Mouse (Mus musculus) layer of hippocampus, adult 2 months (tissue): ENCODE data around the gene Dnajc10. TPM values are rescaled to one million over a fixed set of nuclear protein-coding genes. Genes with fewer than 3 reads are reported as not detected.

Experiments
- DNase-seq, 2 experiments: peaks; one replicate each; pipeline ENCODE4 v3.0.0; 2022; ENCODE audit warnings: low spot score in 2 of 2
- H3K27ac ChIP-seq: fragments of 200-600 bp; 2 replicates; pipeline ENCODE4 v1.8.1; 2022
- H3K4me3 ChIP-seq: fragments of 200-600 bp; 2 replicates; pipeline ENCODE4 v1.8.1; 2022; ENCODE audit warnings: mild to moderate bottlenecking
- CTCF ChIP-seq: fragments of 200-600 bp; conservative IDR thresholded peaks from 2 replicates; pipeline ENCODE4 v1.8.1; 2022; ENCODE audit warnings: antibody characterized with exemption, mild to moderate bottlenecking, moderate library complexity
- long read RNA-seq, 2 experiments: library from polyadenylated mRNA; stranded (forward); transcript quantifications; one replicate each; pipeline ENCODE4 v2.0.0; 2021; ENCODE audit warnings: borderline mapping rate in 2 of 2
- total RNA-seq, 2 experiments: library from RNA; stranded (reverse); gene quantifications; 2 replicates each; pipeline ENCODE4 v1.2.3; 2021

The Dnajc10 gene
- 10 to 100 TPM; 61.4 to 62.7 TPM for total RNA-seq
- long read RNA-seq, experiment 1, full-length matches to known transcripts, result 55 of 60 reads
- long read RNA-seq, experiment 1, partial matches to known transcripts, result 1 of 60 reads
- long read RNA-seq, experiment 1, other reads (novel, unspliced or antisense), result 4 of 60 reads
- long read RNA-seq, experiment 2, full-length matches to known transcripts, result 65 of 83 reads
- long read RNA-seq, experiment 2, partial matches to known transcripts, result 6 of 83 reads
- long read RNA-seq, experiment 2, other reads (novel, unspliced or antisense), result 12 of 83 reads

DNA sequence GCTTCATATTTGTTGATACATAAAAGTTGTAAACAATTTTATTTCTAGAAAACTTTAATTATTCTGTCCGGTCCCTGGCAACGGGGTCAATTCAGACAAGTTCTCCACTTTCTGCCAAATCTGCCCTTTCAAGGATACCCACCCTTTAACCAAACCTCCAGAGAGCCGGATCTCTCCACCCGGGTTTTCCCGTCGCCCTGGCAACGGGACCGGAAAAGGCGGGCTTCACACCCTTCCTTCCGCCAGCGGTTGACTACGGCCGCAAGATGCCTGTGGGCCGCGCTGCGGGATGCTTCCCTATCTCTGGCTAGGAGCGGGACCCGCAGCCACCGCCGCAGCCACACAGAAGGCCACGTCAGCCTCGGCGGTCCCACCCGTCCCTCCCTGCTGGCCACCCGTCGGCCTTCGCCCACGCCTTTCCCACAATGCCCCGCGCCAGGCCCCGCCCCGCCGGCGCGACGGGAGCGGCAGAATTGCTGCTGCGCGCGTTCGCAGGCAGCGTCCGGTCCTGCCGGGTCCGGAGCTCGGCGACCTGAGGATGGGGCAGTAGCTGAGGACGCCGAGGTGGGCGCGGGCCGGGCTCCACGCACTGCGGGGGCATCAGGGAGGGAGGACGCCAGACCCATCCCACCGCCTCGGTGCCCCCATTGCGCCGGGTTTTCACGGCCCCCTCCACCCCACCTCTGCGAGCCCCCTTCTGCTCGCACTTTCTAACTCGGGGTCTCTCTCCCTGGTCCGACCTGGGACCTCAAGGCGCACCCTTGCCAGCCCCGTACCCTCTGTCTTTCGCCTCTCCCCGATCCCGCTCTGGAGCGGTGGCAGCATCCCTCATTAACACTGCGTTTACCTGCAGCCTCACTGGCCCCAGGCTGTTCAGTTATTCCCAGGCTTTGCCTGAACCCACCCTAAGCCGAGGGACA lies at the start of gene Dnajc10:
TSS of gene Dnajc10 (plus strand) at position 225 of the 920 bp plus-strand sequence.
- Histone ChIP-seq H3K27ac (peak within 1 kb of the TSS; percentile 99), H3K4me3 (peak within 1 kb of the TSS; percentile 85)
- TF ChIP-seq CTCF, result no peak
- peak; percentile 89 to 90 for DNase-seq

DNA sequence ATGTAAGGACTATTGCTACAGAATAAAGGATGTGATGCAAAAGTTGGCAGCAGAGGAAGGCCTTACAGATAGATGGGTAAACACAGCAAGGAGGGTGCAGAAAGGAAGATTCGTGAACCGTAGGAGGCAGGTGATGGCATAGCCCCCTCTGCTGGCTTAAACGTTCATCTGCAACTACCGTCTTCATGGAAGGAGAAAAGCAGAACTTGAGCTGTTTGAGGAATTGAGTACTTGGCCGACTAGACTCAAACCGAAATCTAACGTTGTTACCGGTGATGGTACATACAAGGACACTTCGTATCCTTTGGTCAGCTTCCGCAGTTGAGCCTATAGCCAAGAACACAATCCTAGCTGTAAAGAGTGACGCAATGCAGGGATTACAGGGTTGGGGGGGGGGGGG lies 48.4 kb upstream of the Dnajc10 start:
- H3K4me3 ChIP-seq, result peak overlapping the region; percentile 15; the same call in 1 of the 2 replicates
- 0 out of 2 replicates have a peak overlapping the region, but pooled peaks have one; percentile 32 for H3K27ac ChIP-seq
- peak; percentile 94 for TF ChIP-seq CTCF
- peak; percentile 71 to 80 for DNase-seq

DNA sequence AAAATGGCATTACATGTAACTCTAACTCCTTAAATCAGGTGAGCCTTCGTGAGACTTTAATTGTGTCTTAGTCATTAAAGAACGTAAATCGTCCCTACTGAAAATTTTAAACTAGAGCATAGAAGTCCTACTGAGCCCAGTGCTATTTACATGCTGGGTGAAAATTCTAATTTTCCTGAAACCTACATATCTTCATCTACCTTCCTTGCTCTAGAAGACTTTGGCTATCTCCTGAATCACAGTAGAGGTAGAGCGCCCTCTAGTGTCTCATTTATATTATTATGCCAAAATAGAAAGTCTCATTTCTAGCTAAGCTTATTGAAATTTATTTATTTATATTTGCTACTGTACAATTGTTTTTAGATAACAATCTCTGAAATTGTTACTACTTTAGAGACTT lies 47.2 kb upstream of the Dnajc10 start:
- DNase-seq, result peak; percentile 22 to 32
- TF ChIP-seq CTCF, result peak; percentile 90
- H3K4me3 ChIP-seq, result no peak overlapping the region
- no peak overlapping the region for H3K27ac ChIP-seq

DNA sequence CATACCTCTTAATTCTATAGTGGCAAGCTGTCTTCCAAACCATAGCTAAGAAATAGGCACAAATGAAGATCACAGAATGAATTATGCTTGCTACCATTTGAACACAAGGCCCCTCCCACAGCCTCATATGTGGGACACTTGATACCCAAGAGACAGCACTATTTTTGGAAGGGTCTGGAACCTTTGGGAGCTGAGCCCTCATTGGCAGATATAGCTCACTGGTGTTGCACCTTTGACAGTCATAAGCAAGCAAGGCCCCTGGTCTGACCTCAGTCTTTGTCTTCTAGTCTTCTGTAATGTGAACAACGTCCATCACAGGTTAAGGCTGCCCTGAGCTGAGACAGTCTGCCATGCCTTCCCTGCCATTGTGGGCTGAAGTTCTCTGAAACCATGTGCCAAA lies 43.8 kb upstream of the Dnajc10 start:
- Histone ChIP-seq H3K4me3 (no peak overlapping the region), H3K27ac (no peak overlapping the region)
- no peak for DNase-seq
- no peak for TF ChIP-seq CTCF

DNA sequence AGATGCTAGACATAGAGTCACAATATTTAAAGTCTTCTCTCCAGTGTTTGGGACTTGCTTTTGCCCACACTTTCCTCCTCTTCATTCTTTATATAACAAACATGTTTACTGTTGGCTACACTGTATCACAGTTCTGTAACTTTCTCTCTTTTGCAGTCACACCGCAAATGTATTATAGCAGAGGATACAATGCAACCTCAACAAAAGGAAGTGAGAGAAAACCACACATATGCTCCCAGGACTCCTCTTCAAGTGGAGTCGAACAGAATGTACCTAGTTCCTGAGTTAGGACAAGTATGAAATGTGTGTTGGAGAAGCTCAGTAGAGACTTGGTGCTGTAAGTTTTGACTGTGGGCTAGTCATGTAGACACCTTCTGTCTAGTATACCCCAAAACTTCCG lies 42.2 kb upstream of the Dnajc10 start:
- Histone ChIP-seq H3K27ac (no peak overlapping the region), H3K4me3 (no peak overlapping the region)
- DNase-seq, result no peak
- no peak for TF ChIP-seq CTCF

DNA sequence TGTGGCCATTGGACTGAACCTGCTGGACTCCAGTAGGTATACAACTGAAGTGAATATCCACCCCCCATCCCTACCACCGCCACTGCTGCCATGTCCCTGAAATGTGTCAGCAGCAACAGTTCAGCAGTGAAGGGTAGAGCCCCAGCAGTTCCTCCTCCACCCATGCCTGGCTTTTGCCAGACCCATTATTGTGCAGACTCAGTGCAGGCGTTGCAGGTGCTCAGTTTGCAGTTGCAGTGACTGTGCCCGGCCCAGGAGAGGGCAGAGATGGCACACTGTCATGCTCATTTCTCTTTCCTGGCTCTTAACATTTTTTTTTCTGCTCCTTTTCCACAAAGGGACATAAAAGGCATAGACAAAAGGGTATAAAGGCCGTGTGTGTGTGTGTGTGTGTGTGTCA lies 41.5 kb upstream of the Dnajc10 start:
- no peak for DNase-seq
- TF ChIP-seq CTCF, result no peak
- Histone ChIP-seq H3K4me3 (no peak overlapping the region), H3K27ac (no peak overlapping the region)

DNA sequence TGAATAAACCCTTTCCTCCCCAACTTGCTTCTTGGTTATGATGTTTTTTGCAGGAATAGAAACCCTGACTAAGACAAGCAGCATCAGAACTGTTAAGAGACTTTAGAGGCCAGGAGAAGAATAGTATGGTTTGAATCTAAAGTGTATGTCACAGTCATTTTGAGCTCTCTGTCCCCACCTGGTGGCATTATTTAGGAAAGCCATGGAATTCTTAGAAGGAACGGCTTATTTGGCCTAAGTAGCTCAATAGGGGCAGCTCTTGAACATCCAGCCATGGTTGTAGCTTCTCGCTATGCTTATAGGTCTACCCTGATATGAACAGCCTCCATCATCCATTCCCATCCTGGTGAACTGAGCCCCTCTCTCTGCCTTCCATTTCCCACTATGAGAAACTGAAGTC lies 40.1 kb upstream of the Dnajc10 start:
- DNase-seq, result peak; percentile 22 to 56
- Histone ChIP-seq H3K4me3 (no peak overlapping the region), H3K27ac (no peak overlapping the region)
- peak; percentile 79 for TF ChIP-seq CTCF

DNA sequence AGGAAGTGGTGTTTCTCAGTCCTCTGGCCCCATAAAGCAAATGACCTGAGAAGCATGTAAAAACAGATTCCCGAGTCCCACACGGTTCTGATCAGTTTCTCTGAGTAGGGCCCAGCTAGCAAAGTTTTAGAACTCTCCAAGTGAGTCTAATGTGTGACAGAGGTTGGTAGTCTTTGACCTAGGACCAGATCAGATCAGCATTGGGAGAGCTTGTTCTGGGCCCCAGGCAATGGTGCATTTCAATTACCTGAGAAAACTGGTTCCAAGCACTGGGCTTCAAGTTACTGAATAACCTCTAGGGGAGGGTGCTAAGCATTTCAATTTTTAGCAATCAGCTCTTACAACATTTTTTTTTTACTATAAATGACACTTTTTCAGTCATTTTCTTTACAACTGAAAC lies 33.1 kb upstream of the Dnajc10 start:
- H3K27ac ChIP-seq, result no peak overlapping the region
- no peak for DNase-seq
- TF ChIP-seq CTCF, result no peak
- H3K4me3 ChIP-seq, result no peak overlapping the region

DNA sequence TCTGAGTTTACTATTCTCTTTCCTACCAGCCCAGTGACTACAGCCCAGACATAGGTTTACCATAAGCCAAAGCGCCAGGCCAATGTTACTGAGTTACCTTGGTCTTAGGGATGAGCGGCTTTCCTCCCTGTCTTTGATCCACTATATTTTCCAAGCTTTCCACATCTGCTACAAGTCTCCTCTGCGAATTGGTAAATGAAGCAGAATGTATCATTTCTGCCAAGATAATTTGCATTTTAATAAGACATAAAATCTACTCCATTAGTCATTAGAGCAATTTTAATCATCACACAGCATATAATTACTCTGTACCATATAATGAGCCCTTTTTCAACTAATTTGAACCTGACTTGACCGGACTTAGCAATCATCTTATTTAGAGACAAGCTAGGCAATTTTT lies 28.9 kb upstream of the Dnajc10 start:
- TF ChIP-seq CTCF, result no peak
- no peak overlapping the region for H3K27ac ChIP-seq
- H3K4me3 ChIP-seq, result no peak overlapping the region
- DNase-seq, result no peak

DNA sequence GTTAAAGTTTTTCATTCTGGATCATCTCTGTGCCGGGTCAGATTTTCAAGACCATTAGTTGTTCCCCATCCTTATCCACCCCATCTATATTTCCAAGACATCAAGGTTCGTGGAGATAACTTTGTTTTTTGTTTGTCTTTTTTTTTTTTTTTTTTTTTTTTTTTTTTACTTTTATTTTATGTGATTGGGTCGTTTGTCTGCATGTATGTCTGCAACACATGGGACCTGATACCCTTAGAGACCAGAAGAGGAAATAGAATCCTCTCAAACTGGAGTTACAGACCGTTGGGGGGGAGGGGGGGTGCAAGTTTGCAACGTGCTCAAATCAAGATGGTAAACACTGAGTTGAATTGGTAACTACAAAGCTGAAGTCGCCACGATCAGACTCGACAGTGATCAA lies 23.1 kb upstream of the Dnajc10 start, which contains the start of gene Prdx6b:
TSS of gene Prdx6b (plus strand) at position 301 of the 400 bp plus-strand sequence.
- Histone ChIP-seq H3K4me3 (no peak within 1 kb of the TSS), H3K27ac (no peak within 1 kb of the TSS)
- no peak for TF ChIP-seq CTCF
- DNase-seq, result no peak

DNA sequence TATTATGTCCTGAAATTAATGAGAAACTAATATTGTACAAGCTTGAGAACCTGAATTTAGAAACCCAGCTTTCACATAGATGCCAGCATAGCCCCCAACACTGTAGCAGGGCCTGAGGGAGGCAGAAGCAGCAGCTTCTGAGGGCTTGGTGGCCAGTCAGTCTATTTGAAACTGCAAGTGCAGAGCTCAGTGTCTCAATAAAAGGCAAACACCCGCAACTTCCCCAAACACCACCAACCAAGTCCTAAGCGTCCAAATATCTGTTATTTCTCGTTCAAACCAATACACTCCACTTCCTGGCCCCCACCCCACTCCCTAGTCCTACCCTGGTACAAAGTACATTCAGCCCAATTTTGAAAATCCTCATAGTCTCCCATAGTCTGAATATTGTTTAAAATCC lies 16.9 kb upstream of the Dnajc10 start:
- TF ChIP-seq CTCF, result no peak
- DNase-seq, result no peak
- no peak overlapping the region for H3K4me3 ChIP-seq
- H3K27ac ChIP-seq, result no peak overlapping the region

DNA sequence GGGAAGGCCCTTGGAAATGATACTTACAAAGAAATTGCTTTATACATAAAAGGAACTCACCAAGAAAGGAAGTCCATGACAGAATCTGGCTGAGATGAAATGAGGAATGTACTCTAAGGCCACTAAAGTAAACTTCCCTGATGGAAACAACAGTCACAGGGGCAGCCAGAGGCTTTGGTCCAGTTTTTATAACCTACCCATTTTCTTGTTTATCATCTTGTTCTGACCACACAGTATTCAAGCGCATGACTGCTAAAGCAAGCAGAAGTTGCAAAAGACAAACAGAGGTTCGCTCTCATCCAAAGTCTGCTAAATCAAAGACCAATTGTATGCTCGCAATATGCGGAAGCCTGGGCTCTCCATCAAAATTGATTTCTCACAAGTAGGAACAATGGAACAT lies 14.5 kb upstream of the Dnajc10 start:
- DNase-seq, result no peak
- TF ChIP-seq CTCF, result no peak
- Histone ChIP-seq H3K4me3 (no peak overlapping the region), H3K27ac (no peak overlapping the region)

DNA sequence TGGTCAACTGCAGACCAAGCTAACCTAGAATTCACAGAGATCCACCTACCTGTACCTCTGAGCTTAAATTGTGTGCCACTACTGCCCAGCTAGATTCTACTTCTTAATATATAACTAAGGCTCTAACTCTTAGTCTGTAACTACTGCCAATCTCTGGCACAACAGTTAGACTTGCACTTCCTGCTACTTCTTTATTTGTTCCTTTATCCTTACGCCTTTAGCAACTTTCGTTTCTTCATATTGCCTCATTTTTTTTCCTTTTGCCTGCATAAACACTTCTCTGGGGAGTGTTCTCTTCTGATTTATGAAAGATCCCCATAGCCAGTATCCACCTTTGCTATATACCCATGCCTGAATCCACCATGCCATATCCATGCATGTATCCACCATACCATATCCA lies 11.3 kb upstream of the Dnajc10 start:
- no peak for TF ChIP-seq CTCF
- no peak overlapping the region for H3K4me3 ChIP-seq
- H3K27ac ChIP-seq, result no peak overlapping the region

DNA sequence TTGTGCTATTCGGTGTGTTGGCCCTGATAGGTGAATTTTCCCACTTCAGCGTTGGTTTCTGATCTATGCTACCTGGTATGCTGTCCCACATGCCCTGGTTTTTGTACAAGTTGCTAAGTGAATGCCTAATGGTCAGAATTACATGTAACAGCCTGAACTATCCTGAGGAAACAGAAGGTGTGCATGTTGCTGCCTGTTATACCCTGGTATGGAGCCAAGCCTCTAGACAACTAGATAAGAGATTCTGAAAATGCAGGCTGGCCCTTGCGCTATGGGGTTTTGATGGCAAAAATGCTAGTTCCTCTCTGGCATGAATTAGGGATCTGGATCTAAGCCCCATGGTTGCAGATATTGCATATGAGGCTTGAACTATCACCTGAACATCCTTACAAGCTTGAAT lies 7.6 kb upstream of the Dnajc10 start:
- no peak overlapping the region for H3K4me3 ChIP-seq
- no peak for DNase-seq
- H3K27ac ChIP-seq, result no peak overlapping the region
- no peak for TF ChIP-seq CTCF

More for the DNA sequence above, 11.3 kb upstream of the Dnajc10 start:
- DNase-seq, result no peak
